Mouse (Mus musculus) liver, postnatal 0 days (tissue): ENCODE results near the gene Cdhr1.

Experiments
- CTCF ChIP-seq: sonication (generic); IDR thresholded peaks from 2 replicates; pipeline ENCODE4 v1.5.1; 2016; ENCODE audit warnings: antibody characterized with exemption, low read depth
- EP300 ChIP-seq: IDR thresholded peaks from 2 replicates; pipeline ENCODE4 v1.6.1; 2016; ENCODE audit warnings: antibody characterized with exemption, low read depth, mild to moderate bottlenecking

DNA sequence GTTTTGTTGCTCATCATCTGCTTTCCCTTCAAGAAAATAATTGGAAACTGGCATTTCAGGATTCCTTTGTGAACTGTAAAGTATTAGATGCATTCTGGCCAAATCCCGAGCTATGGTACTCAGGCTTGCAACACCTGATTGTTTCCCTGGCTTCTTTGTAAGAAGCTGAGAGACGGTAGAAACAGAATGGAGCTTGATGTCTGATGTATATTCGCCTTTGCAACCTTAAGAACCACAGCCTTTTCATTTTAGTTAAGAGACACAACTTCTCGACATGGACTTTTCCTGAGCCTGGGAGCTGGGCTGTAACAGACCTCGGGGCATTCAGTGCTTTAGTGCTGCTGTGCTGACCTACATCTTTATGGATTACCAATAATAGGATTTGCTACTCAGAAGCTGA lies 30.5 kb downstream of the Cdhr1 start, which contains the start of gene Lrit2:
- no peak for TF ChIP-seq EP300
- no peak for TF ChIP-seq CTCF
